35 mouse cellular contexts compared by ENCODE assay signal in the genomic region with DNA sequence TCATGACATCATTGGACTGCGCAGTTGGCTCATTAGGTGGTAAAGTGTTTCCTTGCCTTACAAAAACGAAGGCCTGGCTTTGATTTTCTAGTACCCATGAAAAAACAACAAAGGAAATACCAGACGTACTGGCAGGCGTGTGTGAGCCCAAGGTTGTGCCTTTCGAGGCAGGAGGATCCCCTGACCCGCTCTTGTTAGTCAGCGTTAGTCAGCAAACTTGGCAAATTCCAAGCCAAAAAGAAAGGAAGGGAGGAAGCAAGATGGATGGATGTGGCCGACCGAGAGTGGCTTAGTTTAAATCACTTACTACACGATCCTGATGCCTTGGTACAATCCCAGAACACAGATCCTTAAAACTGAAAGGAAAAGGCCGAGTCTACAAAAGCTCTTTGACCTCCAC. TPM values are rescaled to one million over a fixed set of nuclear protein-coding genes. Genes with fewer than 3 reads are reported as not detected.
DNase-seq lines count a peak whose midpoint lies in the region; ATAC-seq and TF ChIP-seq lines count a peak whose summit lies in the region.
"Had no signal": no experiment of that assay in that cellular context is flagged by ENCODE, and none has a peak within 500 bp of the region (broad histone marks: within the 10 kb centered on the region; RNA-seq: fewer than 3 reads in every experiment).

No protein-coding gene starts in this region.

- no peaks in the 10 kb centered on the region for H3K4me1 ChIP-seq in neural tube, embryonic 15.5 days
- no peaks in the 10 kb centered on the region for H3K4me1 ChIP-seq in intestine, embryonic 15.5 days (replicated peaks)
- H3K4me1 ChIP-seq: heart, embryonic 13.5 days; hindbrain, embryonic 15.5 days; kidney, embryonic 15.5 days; liver, embryonic 15.5 days had no signal

- H3K9me3 ChIP-seq in neural tube, embryonic 15.5 days (replicated peaks) = no peaks in the 10 kb centered on the region
- no peaks in the 10 kb centered on the region for H3K9me3 ChIP-seq in intestine, embryonic 15.5 days
- H3K9me3 ChIP-seq: heart, embryonic 13.5 days; hindbrain, embryonic 15.5 days; kidney, embryonic 15.5 days; liver, embryonic 15.5 days had no signal

- TF ChIP-seq POLR2A in myocyte (IDR thresholded peaks at IDR 0.05; ENCODE audit: insufficient read length, low read depth) = no peak

- no peak for ATAC-seq in neural tube, embryonic 15.5 days (ENCODE audit: low FRiP score)
- ATAC-seq in intestine, embryonic 15.5 days = no peak
- ATAC-seq: CD4-positive, CD25-positive, alpha-beta regulatory T cell, adult 4 months; forebrain, postnatal 0 days; inflammation-experienced regulatory T-cells, adult 6 months had no signal

- H3K27me3 ChIP-seq in myocyte (ENCODE audit: control insufficient read depth, insufficient read depth, insufficient read length) = no peaks in the 10 kb centered on the region
- H3K27me3 ChIP-seq in neural tube, embryonic 15.5 days (replicated peaks) = no peaks in the 10 kb centered on the region
- no peaks in the 10 kb centered on the region for H3K27me3 ChIP-seq in intestine, embryonic 15.5 days (replicated peaks)
- H3K27me3 ChIP-seq: heart, embryonic 13.5 days; hindbrain, embryonic 15.5 days; kidney, embryonic 15.5 days; liver, embryonic 15.5 days had no signal

- peaks cover 30% of the 10 kb centered on the region for H3K36me3 ChIP-seq in myocyte (ENCODE audit: control insufficient read depth, insufficient read depth)
- H3K36me3 ChIP-seq in neural tube, embryonic 15.5 days = peaks cover 70% of the 10 kb centered on the region
- H3K36me3 ChIP-seq in intestine, embryonic 15.5 days = peaks cover 25% of the 10 kb centered on the region

- H3K4me3 ChIP-seq in myocyte = no peak overlapping the region
- H3K4me3 ChIP-seq in neural tube, embryonic 15.5 days (replicated peaks) = no peak overlapping the region
- H3K4me3 ChIP-seq in intestine, embryonic 15.5 days (replicated peaks) = no peak overlapping the region
- H3K4me3 ChIP-seq: heart, embryonic 13.5 days; hindbrain, embryonic 15.5 days; kidney, embryonic 15.5 days; liver, embryonic 15.5 days had no signal

- H3K27ac ChIP-seq in neural tube, embryonic 15.5 days (replicated peaks) = no peak overlapping the region
- no peak overlapping the region for H3K27ac ChIP-seq in intestine, embryonic 15.5 days
- H3K27ac ChIP-seq: heart, embryonic 13.5 days; hindbrain, embryonic 15.5 days; kidney, embryonic 15.5 days; liver, embryonic 15.5 days had no signal

- no peak overlapping the region for H3ac ChIP-seq in myocyte (ENCODE audit: control insufficient read depth, insufficient read length)

- H3K9ac ChIP-seq in neural tube, embryonic 15.5 days (replicated peaks) = no peak overlapping the region
- H3K9ac ChIP-seq in intestine, embryonic 15.5 days = no peak overlapping the region
- H3K9ac ChIP-seq: forebrain, postnatal 0 days; heart, embryonic 13.5 days; hindbrain, embryonic 15.5 days; kidney, embryonic 15.5 days; liver, embryonic 15.5 days; lung, embryonic 14.5 days had no signal

- H3K4me2 ChIP-seq in myocyte (ENCODE audit: low read depth) = peak overlapping the region; percentile 59
- no peak overlapping the region for H3K4me2 ChIP-seq in neural tube, embryonic 15.5 days
- H3K4me2 ChIP-seq in intestine, embryonic 15.5 days (replicated peaks) = no peak overlapping the region
- H3K4me2 ChIP-seq: heart, embryonic 13.5 days; hindbrain, embryonic 15.5 days; kidney, embryonic 15.5 days; liver, embryonic 15.5 days; lung, embryonic 14.5 days had no signal

- H3K79me2 ChIP-seq in myocyte (ENCODE audit: control insufficient read depth, insufficient read depth) = no peaks in the 10 kb centered on the region

- DNase-seq in adrenal gland, adult (ENCODE audit: inconsistent age in 2 of 2, low spot score in 1 of 2) = peak; percentile 78 to 90
- no peak for DNase-seq in adrenal gland, postnatal 4 days (ENCODE audit: low spot score in 2 of 2)
- peak; percentile 53 for DNase-seq in adipocyte (ENCODE audit: low spot score)
- peak; percentile 77 for DNase-seq in adrenal gland, postnatal 14 days
- DNase-seq in kidney, postnatal 25 days = no peak
- DNase-seq: cerebellum, adult 18-20 months; cerebellum, postnatal 10 days; forebrain, postnatal 0 days; heart, postnatal 10 days; kidney, adult 18-20 months; kidney, postnatal 4 days; layer of hippocampus, postnatal 36 days; left cerebral cortex, postnatal 4 days; liver; lung, embryonic 14.5 days; lung, postnatal 14 days; midbrain, embryonic 14.5 days; right cerebral cortex, adult 18-20 months; spleen, adult 18-20 months; thymus, postnatal 14 days had no signal

- 84% methylated on average over 11 of the region's 11 CpGs for WGBS in neural tube, embryonic 15.5 days
- WGBS in intestine, embryonic 15.5 days = 82% methylated on average over 11 of the region's 11 CpGs

TF ChIP-seq in myocyte, 11 proteins besides CTCF, POLR2A, EP300 and RAD21:
- TF ChIP-seq MYOD1 (IDR thresholded peaks at IDR 0.05; ENCODE audit: control insufficient read depth in 1 of 3, insufficient read length in 2 of 3, low read depth in 2 of 3) (no peak), TCF12 (IDR thresholded peaks at IDR 0.05; ENCODE audit: insufficient read depth, poor library complexity, severe bottlenecking) (no peak), REST (IDR thresholded peaks at IDR 0.05; ENCODE audit: insufficient read depth, insufficient read length) (no peak), E2F4 (IDR thresholded peaks at IDR 0.05; ENCODE audit: insufficient read depth) (no peak), CEBPB (IDR thresholded peaks at IDR 0.05; ENCODE audit: insufficient read depth, poor library complexity, severe bottlenecking) (no peak), TCF3 (IDR thresholded peaks at IDR 0.05; ENCODE audit: insufficient read length, low read depth) (no peak), MYOG (IDR thresholded peaks at IDR 0.05; ENCODE audit: control insufficient read depth in 1 of 3, insufficient read depth in 1 of 3, insufficient read length in 2 of 3, low read depth in 2 of 3) (no peak), POLR2AphosphoS2 (IDR thresholded peaks at IDR 0.05; ENCODE audit: insufficient read length, low read depth) (no peak)

RNA-seq across cellular contexts. Expression of gene Ppat, which starts 11.2 kb away (rescaled TPM):
- total RNA-seq in adrenal gland, postnatal 4 days (2021) = 10 to 100 TPM; 41.2 to 43.4 TPM
- total RNA-seq in adrenal gland, postnatal 14 days (2021) = 21.6 and 25.2 TPM in 2 replicates
- polyA plus RNA-seq in myocyte (2012; fragmentation: generic; extraction: Trizol) = 6.9 TPM
- polyA plus RNA-seq in neural tube, embryonic 15.5 days (2015; fragmentation: Nextera tagmentation; extraction: Ambion mirVana) = 10.6 and 17.9 TPM in 2 replicates
- 27.4 and 30.7 TPM in 2 replicates for polyA plus RNA-seq in intestine, embryonic 15.5 days (2015; fragmentation: Nextera tagmentation; extraction: Ambion mirVana)

RNA-seq across cellular contexts. Expression of gene Paics, which starts 11.4 kb away (rescaled TPM):
- 100 to 1,000 TPM; 227 to 231 TPM for total RNA-seq in adrenal gland, postnatal 4 days (2021)
- total RNA-seq in adrenal gland, postnatal 14 days (2021) = 205 and 214 TPM in 2 replicates
- 69.9 TPM for polyA plus RNA-seq in myocyte (2012; fragmentation: generic; extraction: Trizol)
- 165 and 201 TPM in 2 replicates for polyA plus RNA-seq in neural tube, embryonic 15.5 days (2015; fragmentation: Nextera tagmentation; extraction: Ambion mirVana)
- 193 and 208 TPM in 2 replicates for polyA plus RNA-seq in intestine, embryonic 15.5 days (2015; fragmentation: Nextera tagmentation; extraction: Ambion mirVana)

RNA-seq across cellular contexts. Expression of gene Srp72, which starts 11.9 kb away (rescaled TPM):
- 100 to 1,000 TPM; 149 to 166 TPM for total RNA-seq in adrenal gland, postnatal 4 days (2021)
- total RNA-seq in adrenal gland, postnatal 14 days (2021) = 125 and 148 TPM in 2 replicates
- polyA plus RNA-seq in myocyte (2012; fragmentation: generic; extraction: Trizol) = 54.2 TPM
- polyA plus RNA-seq in neural tube, embryonic 15.5 days (2015; fragmentation: Nextera tagmentation; extraction: Ambion mirVana) = 87.2 and 91.5 TPM in 2 replicates
- 79.6 and 84.8 TPM in 2 replicates for polyA plus RNA-seq in intestine, embryonic 15.5 days (2015; fragmentation: Nextera tagmentation; extraction: Ambion mirVana)

RNA-seq across cellular contexts. Expression of gene Arl9, which starts 41.3 kb away (rescaled TPM):
- not detected for total RNA-seq in adrenal gland, postnatal 4 days (2021)
- not detected in 2 replicates for total RNA-seq in adrenal gland, postnatal 14 days (2021)
- not detected for polyA plus RNA-seq in myocyte (2012; fragmentation: generic; extraction: Trizol)
- 0.42 TPM in 1 of 2 replicates, not detected in the other for polyA plus RNA-seq in neural tube, embryonic 15.5 days (2015; fragmentation: Nextera tagmentation; extraction: Ambion mirVana)
- polyA plus RNA-seq in intestine, embryonic 15.5 days (2015; fragmentation: Nextera tagmentation; extraction: Ambion mirVana) = 0.29 TPM in 1 of 2 replicates, not detected in the other
- total RNA-seq: common myeloid progenitor, adult 5-6 weeks; forebrain, postnatal 0 days; gastrocnemius, adult 8-10 months; heart, adult 8-10 months; heart, postnatal 10 days; hematopoietic stem cell, adult 5-6 weeks; layer of hippocampus, postnatal 36 days had no signal
- polyA plus RNA-seq: CD4-positive, CD25-positive, alpha-beta regulatory T cell, adult 4 months; forebrain, embryonic 11.5 days; forebrain, postnatal 0 days; heart, embryonic 13.5 days; hindbrain, embryonic 15.5 days; inflammation-experienced regulatory T-cells, adult 6 months; liver, embryonic 15.5 days; midbrain, embryonic 14.5 days; neural tube, embryonic 11.5 days had no signal

RNA-seq across cellular contexts. Expression of gene Thegl, which starts 53.3 kb away (rescaled TPM):
- total RNA-seq in adrenal gland, postnatal 4 days (2021) = under 1 TPM; 0.28 to 0.31 TPM
- not detected in 2 replicates for total RNA-seq in adrenal gland, postnatal 14 days (2021)
- polyA plus RNA-seq in myocyte (2012; fragmentation: generic; extraction: Trizol) = not detected
- 0.60 and 0.75 TPM in 2 replicates for polyA plus RNA-seq in neural tube, embryonic 15.5 days (2015; fragmentation: Nextera tagmentation; extraction: Ambion mirVana)
- polyA plus RNA-seq in intestine, embryonic 15.5 days (2015; fragmentation: Nextera tagmentation; extraction: Ambion mirVana) = 0.49 and 0.72 TPM in 2 replicates
- total RNA-seq: gastrocnemius, adult 8-10 months; heart, adult 8-10 months; heart, postnatal 10 days; hematopoietic stem cell, adult 5-6 weeks had no signal
- polyA plus RNA-seq: CD4-positive, CD25-positive, alpha-beta regulatory T cell, adult 4 months; inflammation-experienced regulatory T-cells, adult 6 months; kidney, embryonic 15.5 days had no signal

Comparison
In these comparisons a context has a peak if more than half of its experiments do, and no peak if none do; other contexts are left out.
1. DNase-seq: peak in adrenal gland, adult (2 of 2), adipocyte (single experiment) and adrenal gland, postnatal 14 days (single experiment); none in adrenal gland, postnatal 4 days (0 of 2) and kidney, postnatal 25 days (0 of 2).